Mouse (Mus musculus): ENCODE measurements around the gene Taar6.

Taar6 gene

DNA sequence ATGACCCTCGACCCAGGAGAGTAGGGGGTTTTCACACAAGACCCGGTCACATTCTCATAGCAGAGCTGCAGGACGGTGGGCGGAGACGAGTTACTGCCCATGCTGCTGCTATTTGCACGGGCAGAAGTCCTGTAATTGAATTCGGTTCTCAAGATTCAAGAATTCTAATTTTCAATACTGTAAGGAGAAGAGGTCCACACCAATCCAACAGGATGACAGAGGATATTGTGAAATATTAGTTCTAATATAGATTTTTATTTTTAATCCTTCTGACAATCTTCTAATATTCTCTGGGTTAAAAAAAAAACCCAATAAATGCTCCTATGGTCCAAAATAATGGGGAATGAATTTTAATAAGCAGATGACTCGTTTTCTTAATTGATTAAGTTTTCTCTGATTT, at the start of gene Taar6:
Taar6 (minus strand) TSS at position 101 of the 400 bp plus-strand sequence.
- DNase-seq = no peak

DNA sequence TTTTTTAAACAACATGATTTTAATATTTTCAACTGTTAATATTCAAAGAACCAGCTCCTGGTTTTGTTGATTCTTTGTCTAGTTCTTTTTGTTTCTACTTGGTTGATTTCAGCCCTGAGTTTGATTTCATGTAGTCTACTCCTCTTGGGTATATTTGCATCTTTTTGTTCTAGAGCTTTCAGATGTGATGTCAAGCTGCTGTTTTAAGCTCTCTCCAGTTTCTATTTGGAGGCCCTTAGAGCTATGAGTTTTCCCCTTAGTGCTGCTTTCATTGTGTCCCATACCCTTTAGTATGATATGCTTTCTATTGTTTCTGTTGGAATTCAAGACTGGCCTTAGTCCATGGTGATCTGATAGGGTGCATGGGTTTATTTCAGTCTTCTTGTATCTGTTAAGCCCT, 45.9 kb upstream of the Taar6 start:
- DNase-seq = no peak

DNA sequence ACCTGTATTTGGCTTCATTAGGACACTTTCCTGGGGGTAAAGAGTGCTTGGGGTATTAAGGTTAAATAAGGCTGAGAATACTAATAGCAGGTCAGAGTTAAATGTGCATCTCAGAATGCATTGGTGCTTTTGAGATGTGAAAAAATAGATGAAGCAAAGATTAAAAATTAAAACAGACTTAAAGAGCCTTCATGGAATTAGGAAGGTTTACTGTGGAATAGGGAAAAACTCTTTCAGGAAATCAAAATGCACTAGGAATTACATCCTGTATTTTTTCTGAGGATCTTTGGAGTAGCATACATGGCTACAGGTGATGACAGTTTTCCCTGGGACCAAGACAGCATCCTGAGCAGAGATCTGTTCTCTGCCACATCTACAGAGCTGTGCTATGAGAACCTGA, 41.5 kb upstream of the Taar6 start, which contains the start of gene Taar7d:
Taar7d (plus strand) TSS at position 301 of the 400 bp plus-strand sequence.
- DNase-seq = no peak

DNA sequence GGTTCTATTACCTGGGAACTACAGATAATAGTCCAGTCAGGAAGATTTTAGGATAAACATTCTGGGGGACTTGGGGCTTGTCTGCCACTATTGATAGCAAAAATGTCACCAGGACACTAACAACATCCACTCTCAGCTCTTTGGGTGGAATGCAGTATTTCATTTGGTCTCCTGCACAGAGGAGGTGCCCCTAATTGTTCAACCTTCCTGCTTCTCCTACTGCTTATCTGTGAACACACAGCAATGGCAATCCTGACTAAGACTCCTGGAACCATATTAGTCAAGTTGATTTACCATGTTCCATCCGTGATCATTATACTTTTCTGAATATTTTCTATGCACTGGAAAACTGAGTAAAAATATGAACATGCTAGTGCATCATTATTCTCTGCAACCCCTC, 22.7 kb upstream of the Taar6 start:
- no peak for DNase-seq

DNA sequence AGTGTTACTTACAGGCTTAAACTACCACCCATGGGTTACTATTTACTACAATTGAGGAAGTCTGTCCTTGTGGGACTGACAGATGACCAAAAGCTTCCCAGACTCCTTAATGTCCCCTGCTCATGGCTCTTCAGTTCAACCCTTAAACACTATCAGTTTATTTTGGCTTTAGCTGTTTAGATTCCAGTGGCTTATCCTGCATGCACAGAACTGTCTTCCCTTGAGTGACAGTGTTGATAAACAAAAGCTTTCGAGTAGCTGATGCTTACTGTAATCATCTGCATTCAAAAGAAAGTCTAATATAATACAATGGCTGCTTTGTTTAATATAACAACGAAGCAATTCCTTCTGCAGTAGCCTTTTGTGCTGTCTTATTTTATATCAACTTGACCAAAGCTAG, 21.6 kb upstream of the Taar6 start:
- DNase-seq = no peak

DNA sequence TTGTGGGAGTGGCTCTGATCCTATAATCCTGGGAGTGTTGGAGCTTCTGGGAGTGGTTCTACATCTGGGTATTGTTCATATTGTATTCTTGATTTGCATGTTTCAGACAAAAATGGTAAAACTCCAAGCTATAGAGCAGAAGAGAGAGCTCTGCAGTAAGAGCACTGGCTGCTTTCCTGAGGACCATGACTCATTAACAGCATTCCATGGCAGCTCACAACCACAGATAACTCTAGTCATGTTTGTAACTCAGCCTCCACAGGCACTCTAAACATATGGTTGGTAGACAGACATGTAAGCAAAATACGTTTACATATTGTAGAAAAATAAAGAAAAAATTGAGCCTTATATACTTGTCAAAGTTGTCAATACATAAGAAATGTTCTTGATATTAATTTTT, 21.0 kb upstream of the Taar6 start:
- DNase-seq = no peak

DNA sequence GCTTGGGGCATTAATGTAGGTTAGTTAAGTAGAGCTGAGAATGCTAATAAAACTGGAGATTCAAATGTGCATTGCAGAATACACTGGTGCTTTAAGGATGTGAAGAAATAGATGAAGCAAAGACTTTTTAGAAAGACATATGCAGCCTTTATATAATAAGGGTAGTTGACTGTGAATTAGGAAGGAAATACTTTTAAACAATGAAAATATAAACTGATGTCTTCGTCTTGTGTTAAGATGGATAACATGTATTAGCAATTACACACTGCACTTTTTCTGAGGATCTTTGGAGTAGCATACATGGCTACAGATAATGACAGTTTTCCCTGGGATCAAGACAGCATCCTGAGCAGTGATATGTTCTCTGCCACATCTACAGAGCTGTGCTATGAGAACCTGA, 14.2 kb upstream of the Taar6 start, which contains the start of gene Taar7b:
Taar7b (plus strand) TSS at position 301 of the 400 bp plus-strand sequence.
- DNase-seq = no peak

DNA sequence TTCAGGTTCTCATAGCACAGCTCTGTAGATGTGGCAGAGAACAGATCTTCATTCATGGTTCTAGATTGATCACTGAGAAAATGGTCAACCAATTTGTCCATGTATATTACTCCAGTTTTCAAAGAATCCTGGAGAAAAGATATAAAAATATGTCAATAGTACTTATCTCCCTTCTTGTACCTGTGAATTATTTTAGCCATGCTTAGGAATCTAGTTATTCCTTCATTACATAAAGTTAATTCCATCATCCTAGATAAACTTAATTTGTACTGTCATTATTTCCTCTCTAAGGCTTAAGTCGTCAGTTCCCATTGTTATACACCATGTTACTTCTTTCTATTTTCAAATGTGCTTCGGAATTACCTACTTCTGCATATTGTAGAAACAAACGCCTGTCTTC, 7.9 kb upstream of the Taar6 start, which contains the start of gene Taar7a:
Taar7a (minus strand) TSS at position 101 of the 400 bp plus-strand sequence.
- DNase-seq = no peak

DNA sequence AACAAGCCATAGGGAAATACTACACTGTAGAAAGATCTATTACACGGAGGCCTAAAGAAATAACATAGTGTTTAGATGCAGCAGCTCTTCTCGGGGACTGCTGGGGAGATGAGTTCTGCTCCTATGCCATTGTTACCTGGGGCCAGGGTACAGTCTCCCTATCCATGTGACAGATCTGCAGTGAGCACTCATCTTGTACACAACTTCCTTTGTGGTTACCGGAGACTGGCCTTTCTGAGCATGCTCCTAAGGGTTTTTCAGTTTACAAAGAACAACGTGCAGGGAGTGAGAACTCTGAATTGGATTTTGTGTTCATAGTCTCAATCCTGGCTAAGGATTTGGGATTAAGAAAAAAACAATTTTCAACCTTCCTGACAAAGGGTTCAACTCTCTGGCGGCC, 973 bp upstream of the Taar6 start:
- no peak for DNase-seq

DNA sequence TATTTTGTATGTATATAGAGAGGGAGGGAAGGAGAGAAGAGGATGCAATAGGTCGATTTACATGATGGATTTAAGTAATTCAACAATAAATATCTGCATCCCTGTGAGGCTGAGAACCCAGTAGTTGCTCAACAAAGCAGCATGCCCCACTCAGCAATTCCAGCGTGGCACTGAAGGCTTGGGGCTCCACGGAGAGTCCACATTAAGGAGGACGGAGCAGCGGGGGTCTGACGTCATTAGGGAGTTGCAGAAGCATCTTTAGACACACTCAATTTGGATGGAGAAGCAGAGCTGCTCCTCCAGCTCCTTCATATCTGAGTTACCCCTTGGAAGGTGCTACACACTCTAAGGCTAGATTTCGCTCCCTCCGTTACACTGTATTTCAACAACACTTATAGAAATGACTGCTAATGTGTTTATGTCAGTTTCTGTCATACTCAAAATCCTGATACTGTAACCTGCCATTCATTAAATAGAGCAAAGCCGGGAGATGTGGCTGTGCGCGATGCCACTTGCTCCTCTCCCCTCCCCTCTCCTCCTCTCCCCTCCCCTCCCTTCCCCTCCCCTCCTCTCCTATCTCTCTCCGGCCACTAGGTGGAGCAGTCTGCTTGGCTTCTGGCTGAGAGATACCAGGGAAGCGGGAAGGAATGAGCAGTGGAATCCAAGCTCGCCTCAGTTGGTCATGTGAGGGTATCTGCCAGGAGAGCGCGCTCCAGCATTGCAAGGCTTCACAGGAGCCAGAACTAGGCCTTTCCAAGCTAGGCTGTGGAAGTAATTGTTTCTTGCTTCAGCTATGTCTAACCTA, 6.3 kb downstream of the Taar6 start:
- DNase-seq = peak; percentile 78

DNA sequence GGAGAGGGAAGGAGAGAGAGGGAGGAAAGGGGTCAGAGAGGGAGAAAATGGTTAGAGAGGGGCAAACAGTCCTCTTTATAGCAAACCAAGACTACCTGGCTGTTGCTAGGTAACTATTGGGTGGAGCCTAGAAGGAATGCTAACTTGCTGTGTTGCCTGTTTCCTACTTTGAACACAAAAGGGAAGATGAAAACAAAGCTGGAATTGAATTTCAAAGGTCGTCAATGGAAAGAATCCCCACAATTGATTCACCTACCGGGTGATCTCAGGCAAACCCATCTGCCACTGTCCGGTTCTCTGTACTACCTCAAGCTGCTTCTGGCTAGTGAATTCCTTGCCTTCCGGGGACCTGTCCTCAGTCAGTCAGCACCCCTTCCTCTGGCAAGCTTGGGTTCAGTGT, 7.5 kb downstream of the Taar6 start:
- DNase-seq = no peak

DNA sequence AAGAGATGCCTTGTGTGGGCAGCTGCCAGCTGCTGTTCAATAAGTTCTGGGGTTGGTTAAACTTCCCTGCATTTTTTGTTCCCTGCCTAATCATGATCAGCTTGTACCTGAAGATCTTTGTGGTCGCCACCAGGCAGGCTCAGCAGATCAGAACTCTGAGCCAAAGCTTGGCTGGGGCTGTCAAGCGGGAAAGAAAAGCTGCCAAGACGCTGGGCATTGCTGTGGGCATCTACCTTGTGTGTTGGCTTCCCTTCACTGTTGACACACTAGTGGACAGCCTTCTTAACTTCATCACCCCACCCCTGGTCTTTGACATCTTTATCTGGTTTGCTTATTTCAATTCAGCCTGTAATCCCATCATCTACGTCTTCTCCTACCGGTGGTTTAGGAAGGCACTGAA, 14.2 kb downstream of the Taar6 start:
- no peak for DNase-seq

DNA sequence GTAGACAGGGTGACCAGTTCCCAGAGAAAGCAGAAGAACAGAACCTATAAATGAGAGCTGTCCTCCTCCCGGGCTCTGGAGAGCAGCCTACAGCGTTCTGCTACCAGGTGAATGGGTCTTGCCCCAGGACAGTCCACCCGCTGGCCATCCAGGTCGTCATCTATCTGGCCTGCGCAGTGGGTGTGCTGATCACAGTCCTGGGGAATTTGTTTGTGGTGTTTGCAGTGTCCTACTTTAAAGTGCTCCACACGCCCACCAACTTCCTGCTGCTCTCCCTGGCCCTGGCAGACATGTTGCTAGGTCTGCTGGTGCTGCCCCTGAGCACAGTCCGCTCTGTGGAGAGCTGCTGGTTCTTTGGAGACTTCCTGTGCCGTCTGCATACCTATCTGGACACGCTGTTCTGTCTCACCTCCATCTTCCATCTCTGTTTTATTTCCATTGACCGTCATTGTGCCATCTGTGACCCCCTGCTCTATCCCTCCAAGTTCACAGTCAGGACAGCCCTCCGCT, 14.7 kb downstream of the Taar6 start, which contains the start of gene Taar5:
Taar5 (plus strand) TSS at position 51 of the 510 bp plus-strand sequence.
- DNase-seq = no peak

DNA sequence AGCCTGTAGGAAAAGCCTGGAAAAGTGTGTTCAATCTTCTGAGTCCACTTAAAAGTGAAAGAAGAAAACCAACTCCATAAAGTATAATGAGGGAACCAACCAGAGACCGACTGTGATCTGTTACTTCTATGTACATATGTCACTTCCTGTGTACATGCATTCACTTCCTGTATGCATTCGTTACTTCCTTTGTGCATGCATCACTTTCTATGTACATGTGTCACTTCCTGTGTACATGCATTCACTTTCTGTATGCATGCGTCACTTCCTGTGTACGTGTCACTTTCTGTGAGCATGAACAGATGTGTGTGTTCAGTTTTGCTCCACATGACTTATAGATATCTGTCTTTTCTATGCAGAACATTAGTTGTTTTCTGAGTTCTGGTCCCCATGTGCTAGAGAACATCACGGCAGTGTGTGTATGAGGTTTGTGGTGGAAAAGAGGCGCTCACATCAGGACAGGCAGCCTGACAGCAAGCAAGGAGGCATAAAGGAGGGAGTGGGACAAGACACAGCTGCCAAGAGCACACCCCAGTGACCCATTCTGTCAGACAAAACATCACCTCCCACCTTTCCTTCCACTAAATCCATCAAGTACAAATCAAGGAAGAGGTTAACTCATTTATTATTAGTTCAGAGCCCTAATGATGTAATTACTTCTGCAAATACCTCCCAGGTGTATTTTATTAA, 20.4 kb downstream of the Taar6 start:
- DNase-seq = no peak

DNA sequence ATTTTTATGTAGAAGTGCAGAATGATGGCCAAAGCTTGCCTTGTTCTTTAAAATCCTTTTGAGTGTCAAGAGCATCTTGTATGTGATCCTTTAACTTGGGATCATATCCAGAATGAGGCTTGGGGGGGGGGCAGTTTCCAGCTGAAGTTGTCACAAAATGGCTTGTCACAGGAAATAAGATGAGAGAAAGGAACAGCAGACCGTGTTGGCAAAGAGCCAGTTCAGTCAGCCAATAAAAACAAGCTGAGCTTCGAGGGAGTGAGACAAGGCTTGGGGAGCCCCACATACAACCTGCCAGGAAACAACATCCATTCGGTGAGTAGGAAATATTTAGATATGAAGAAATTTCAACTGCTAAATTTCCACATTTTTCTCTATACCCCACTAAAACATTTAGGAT, 22.0 kb downstream of the Taar6 start:
- no peak for DNase-seq

DNA sequence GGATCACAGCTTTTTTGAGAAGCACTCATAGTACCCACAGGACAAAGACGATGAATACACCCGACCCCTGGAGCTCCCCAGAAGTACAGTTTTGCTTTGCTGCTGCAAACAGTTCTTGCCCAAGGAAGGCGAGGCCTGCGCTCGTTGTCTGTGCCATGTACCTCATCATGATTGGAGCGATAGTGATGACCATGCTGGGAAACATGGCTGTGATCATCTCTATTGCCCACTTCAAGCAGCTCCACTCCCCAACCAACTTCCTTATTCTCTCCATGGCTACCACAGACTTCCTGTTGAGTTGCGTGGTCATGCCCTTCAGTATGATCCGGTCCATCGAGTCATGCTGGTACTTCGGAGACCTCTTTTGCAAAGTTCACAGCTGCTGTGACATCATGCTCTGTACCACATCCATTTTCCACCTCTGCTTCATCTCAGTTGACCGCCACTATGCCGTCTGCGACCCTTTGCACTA, 25.0 kb downstream of the Taar6 start, which contains the start of gene Taar4:
Taar4 (plus strand) TSS at position 51 of the 472 bp plus-strand sequence.
- DNase-seq = no peak

DNA sequence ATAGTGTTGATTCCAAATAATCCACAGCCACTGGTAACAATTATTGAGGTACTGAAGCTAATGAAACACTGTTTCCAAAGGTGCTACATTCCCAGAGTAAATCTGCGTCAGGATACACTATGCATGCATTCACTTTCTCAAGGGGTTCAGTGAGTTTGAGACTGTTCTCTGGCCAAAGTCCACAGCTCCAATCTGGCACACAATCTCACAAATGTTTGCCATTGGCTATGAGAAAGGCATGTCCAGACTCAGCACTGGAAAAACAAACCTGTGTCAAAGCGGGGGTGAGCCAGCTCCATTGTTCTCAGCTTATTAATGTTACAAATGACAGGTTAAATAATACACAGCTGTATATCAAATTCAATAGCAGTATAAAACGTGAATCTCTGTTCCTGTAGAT, 26.4 kb downstream of the Taar6 start:
- peak; percentile 21 for DNase-seq

DNA sequence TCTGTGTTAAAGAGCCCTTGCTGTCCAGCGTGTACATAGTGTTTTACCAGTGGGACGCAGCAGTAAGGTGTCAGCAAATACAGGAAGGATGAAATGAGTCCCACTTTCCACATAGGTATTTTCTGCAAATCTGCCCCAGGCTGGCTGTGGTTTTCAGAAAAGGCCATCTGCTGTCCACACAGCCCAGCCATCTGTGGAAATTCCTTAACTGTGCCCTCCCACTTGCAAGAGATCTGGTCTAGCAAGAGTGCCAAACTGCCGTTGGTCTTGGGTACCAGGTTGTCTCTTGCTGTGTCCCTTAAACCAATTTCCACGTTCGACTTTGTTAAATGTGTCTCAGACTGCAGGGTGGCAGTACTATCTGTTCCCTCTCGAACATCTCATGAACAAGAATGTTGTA, 33.7 kb downstream of the Taar6 start:
- no peak for DNase-seq

DNA sequence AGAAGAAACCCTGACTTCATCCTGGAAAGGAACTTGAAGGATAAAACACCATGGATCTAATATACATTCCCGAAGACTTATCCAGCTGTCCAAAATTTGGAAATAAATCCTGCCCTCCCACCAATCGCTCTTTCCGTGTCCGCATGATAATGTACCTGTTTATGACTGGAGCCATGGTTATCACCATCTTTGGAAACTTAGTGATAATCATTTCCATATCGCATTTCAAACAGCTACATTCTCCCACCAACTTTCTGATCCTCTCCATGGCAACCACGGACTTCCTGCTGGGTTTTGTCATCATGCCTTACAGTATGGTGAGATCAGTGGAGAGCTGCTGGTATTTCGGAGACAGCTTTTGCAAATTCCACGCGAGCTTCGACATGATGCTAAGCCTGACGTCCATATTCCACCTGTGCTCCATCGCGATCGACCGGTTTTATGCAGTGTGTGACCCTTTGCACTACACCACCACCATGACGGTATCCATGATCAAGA, 35.9 kb downstream of the Taar6 start, which contains the start of gene Taar3:
Taar3 (plus strand) TSS at position 51 of the 498 bp plus-strand sequence.
- no peak for DNase-seq

DNA sequence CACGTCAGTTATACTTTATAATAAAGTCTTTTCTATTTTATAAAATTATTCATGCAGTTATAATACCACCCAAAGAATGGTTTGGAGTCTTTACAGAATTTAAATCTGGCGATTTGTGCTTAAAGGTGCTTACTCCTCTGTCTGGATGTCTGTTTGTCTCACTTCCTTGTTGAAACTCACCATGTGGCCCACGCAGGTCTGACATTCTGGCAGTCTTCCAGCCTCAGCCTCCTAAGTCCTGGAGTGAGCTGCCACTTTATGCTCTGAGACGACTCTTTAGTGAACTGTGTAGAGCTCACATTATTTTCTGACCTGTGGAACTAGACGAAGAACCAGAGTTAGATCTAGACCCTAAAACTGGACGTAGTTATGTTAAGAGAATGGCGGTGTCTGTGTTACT, 37.4 kb downstream of the Taar6 start:
- DNase-seq = peak; percentile 23

DNA sequence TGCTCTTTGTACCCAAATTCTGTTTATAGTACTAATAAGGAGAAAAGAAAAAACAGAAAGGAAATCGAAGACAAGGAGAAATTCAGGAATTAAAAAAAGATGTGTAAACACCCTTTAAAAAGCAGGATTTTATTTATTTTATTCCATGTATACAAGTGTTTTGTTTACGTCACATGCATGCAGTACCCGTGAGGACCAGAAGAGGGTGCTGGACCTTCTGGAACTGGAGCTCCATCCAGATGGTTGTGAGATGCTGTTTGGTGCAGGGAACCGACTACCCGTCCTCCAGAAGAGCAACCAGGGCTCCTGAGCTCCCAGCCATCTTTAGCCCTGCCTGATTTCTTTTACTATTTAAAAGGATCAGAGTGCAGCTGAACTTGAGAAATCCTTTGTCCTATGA, 43.0 kb downstream of the Taar6 start:
- peak; percentile 22 for DNase-seq

DNA sequence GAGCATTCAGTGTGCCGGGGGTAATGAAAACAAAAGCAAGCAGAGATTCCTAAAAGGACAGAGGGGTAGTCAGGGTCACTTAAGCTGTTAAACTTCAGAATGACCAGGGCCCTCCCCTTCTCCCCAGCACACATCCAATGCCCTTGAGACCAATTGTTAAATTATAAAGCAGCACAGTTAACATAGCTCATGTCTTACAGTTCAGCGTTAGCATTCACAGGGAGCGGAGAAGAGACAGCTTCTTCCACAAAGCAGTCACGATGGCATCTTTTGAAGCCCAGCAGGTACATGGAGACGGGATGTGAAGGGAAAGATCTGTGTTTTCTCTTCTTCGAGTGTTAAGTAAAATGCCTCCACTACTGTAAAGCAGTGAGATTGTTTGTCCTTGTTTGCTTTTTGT, 47.1 kb downstream of the Taar6 start, which contains the start of gene Taar2:
Taar2 (plus strand) TSS at position 261 of the 400 bp plus-strand sequence.
- DNase-seq = no peak

DNA sequence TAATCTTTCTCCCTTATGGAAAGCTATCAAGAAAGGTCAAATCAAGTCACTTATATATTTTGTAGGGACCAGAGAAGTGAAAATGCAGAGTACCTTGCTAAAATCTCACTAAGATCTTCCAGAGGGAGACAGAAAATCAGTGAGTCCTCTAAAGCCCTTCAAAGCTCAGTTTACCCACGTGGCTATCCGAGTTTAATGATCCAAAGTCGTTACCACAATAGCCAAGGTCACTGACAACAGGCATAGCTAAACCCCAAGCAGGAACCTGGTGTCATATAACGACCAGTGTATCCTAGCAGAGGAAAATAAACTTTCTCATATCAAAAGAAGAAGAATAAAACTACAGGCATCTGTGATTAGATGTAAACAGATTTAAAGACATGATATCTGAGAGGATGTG, 47.8 kb downstream of the Taar6 start:
- no peak for DNase-seq
